Mouse (Mus musculus) urinary bladder, postnatal 25 days (tissue): ENCODE data around the gene Cd3eap.

Experiments
- DNase-seq: peaks from one replicate; pipeline ENCODE4 v3.0.0; 2022; ENCODE audit warnings: low spot score

Gene Cd3eap

GRCm38 (mm10) chr7:19361720-19362119 lies 2.4 kb upstream of the Cd3eap start:
- peak; percentile 93 for DNase-seq

- peak; percentile 81 for DNase-seq
These were observed 1.7 kb upstream of the Cd3eap start for GRCm38 (mm10) chr7:19360944-19361343.

- DNase-seq: peak; percentile 80
These were observed 784 bp upstream of the Cd3eap start for GRCm38 (mm10) chr7:19359892-19360641.

- no peak for DNase-seq
These were observed 649 bp downstream of the Cd3eap start for GRCm38 (mm10) chr7:19358634-19359033.

GRCm38 (mm10) chr7:19357381-19358375 lies 1.6 kb downstream of the Cd3eap start:
- no peak for DNase-seq

- DNase-seq: no peak
These were observed 3.0 kb downstream of the Cd3eap start for GRCm38 (mm10) chr7:19356311-19356710.

- DNase-seq: no peak
These were observed 4.3 kb downstream of the Cd3eap start for GRCm38 (mm10) chr7:19354991-19355390.

GRCm38 (mm10) chr7:19350221-19350620 lies 9.1 kb downstream of the Cd3eap start:
- DNase-seq: no peak

- DNase-seq: no peak
These were observed 9.9 kb downstream of the Cd3eap start for GRCm38 (mm10) chr7:19349188-19349915.

GRCm38 (mm10) chr7:19344938-19345471 lies 14.3 kb downstream of the Cd3eap start:
- peak; percentile 91 for DNase-seq

GRCm38 (mm10) chr7:19344237-19344847 lies 14.9 kb downstream of the Cd3eap start, which contains the start of gene Ercc1:
Ercc1 (plus strand) TSS chr7:19344778.
- no peak for DNase-seq

- DNase-seq: peak; percentile 69
These were observed 16.0 kb downstream of the Cd3eap start for GRCm38 (mm10) chr7:19343210-19343808.

GRCm38 (mm10) chr7:19342481-19343027 lies 16.7 kb downstream of the Cd3eap start:
- peak; percentile 85 for DNase-seq

GRCm38 (mm10) chr7:19341761-19342409 lies 17.4 kb downstream of the Cd3eap start:
- DNase-seq: no peak

- no peak for DNase-seq
These were observed 18.0 kb downstream of the Cd3eap start for GRCm38 (mm10) chr7:19341250-19341649.

- no peak for DNase-seq
These were observed 20.7 kb downstream of the Cd3eap start for GRCm38 (mm10) chr7:19338596-19338995.

- DNase-seq: no peak
These were observed 21.2 kb downstream of the Cd3eap start for GRCm38 (mm10) chr7:19338060-19338459.

- no peak for DNase-seq
These were observed 22.2 kb downstream of the Cd3eap start for GRCm38 (mm10) chr7:19337122-19337521.

- DNase-seq: no peak
These were observed 23.7 kb downstream of the Cd3eap start for GRCm38 (mm10) chr7:19335583-19335982.

GRCm38 (mm10) chr7:19332709-19333352 lies 26.5 kb downstream of the Cd3eap start:
- DNase-seq: peak; percentile 59
